Mouse (Mus musculus) B cell, adult 2 months (primary cell): Measurements from ENCODE around the gene Slc7a6.

Experiments
- DNase-seq, 2 experiments: peaks; one replicate each; pipeline ENCODE4 v3.0.0; 2022

Gene Slc7a6

GRCm38 (mm10) chr8:106168356-106169016 lies at the start of gene Slc7a6:
Gene Slc7a6 (plus strand): TSS chr8:106168857.
- DNase-seq, result peak; percentile 93 to 95

DNA sequence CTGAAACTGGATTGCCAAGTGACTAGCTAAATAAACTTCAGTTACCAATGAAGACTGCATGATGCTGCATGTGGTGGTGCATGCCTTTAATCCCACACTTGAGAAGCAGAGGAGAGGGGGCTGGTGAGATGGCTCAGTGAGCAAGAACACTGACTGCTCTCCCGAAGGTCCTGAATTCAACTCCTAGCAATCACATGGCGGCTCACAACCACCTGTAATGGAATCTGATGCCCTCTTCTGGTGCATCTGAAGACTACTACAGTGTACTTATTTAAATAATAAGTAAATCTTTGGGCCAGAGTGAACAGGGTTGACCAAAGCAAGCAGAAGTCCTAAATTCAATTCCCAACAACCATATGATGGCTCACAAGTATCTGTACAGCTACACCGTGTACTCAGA lies 45.2 kb upstream of the Slc7a6 start:
- no peak for DNase-seq

DNA sequence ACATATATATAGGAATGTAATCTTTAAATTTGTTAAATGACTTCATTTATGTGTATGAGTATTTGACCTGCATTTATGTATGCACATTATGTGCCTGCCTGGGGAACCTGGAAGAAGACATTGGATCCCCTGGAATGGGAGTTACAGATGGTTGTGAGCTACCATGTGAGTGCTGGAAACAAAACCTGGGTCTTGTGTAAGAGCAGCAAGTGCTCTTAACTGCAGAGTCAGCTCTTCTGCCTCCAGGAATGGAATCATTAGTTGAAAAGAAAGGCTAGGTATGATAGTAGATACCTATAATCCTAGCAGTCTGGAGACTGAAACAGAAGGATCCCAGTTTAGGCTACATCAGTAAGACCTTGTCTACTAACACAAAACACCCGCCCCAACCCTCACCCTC lies 42.6 kb upstream of the Slc7a6 start:
- DNase-seq, result no peak

- DNase-seq, result no peak
These were observed 41.6 kb upstream of the Slc7a6 start for GRCm38 (mm10) chr8:106127054-106127453.

DNA sequence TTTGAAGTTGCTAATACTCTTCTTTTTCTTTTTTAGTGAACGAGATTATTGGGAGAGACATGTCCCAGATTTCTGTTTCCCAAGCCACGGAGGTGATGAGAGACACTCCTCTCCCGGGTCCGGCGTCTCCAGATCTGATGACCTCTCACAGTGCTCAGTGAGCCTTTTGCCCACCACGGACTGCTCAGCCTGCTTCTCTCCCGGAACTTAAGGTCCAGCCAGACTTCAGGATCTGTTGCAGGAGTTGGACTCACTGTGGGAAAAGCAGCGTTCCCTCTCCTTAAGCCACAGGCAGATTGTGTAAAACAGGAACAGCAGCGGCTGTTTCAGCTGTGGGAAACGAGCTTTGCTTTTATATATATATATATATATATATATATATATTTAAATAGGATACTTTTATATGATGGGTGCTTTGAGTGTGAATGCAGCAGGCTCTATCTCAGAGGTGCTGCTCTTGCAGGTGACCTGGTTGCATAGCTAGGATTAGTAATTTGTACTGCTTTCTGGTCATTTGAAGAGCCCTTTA lies 40.7 kb upstream of the Slc7a6 start:
- no peak for DNase-seq

- no peak for DNase-seq
These were observed 39.3 kb upstream of the Slc7a6 start for GRCm38 (mm10) chr8:106129232-106129930.

DNA sequence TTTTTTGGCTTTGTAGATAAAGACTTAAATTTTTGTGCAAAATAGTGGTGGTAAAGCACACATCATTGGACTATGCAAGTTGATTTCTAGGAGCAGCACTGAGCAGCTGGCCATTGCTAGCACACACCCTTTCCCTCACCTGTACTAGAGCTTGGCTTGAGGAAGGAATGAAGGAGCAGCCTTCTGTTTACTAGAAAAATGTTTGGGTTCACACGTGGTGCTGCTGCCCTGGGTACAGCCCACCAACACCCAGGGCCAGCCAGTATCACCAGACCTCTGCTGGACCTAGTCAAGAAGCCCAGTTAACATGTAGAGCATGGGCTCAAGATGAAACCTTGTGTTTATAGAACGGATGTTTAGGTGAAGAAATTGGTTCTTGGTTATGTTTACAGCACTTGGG lies 38.7 kb upstream of the Slc7a6 start:
- no peak for DNase-seq

DNA sequence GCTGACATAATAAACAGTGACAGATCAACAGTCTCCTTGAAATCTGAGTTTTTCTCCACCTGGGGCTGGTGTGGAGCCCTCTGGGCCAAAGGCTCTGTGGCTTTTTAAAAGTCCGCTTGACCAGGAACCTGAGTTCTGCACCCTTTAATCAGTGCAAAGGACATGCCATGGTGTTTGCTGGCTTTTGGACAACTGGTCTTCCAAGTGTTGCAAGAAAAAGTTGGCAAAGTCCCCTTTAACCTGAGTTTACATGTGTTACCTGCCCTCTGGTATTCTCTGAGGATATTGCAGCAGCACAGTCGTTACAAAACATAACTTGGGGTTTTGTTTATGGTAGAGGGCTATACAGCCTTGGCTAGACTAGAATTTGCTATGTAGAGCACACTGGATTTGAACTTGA lies 38.2 kb upstream of the Slc7a6 start:
- no peak for DNase-seq

DNA sequence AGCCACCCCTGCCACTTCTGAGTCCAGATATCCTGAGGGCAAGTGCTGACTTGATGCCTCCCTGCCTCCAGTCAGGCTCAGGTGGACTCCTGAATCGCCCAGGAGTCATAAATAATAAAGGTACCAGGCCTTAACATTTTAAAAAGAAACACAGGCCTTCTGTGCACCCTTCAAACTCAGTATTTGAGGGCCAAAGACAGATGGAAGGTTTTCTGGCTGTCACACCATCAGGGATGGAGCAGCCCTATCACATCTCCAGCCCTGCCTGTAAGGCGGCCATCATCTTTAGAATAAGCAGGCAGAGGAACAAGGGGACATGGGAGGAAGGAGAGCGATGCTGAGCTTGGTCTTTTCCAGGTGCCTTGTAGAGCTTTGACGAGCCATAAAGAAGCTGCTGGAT lies 37.6 kb upstream of the Slc7a6 start:
- DNase-seq, result no peak

DNA sequence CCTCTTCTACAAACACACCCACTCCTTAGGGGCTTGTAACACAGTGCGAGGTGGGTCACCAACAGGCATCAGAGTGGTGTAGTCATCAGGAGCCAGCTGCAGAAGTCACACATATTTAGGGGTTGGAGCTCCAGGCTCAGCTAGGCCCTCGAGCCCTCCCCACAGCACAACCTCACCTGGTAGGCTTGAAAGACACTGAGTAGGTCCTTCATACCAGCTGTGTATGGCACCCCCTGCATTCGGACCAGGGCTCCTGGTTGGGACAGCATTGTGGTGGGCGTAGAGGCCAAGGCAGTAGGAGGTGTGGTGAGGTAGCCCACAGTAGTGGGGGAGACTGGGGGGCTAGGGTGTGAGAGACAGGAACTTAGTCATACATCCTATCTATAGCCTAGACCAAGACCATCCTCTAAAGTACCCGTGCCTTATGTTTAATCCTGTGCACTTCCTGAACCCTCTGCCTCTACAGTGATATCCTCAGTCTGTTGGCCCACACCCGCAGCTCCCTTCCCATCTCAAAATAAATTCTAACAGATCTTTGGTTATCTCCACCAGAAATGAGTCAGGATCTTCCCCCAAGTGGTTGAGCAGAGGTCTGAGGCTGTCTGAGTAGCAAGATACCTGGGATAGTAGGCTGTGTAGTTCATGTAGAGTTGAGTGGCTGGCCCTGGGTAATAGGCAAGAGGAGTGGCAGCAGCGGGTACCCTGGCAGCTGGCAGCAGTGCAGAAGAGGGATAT lies 37.0 kb upstream of the Slc7a6 start:
- DNase-seq, result no peak

DNA sequence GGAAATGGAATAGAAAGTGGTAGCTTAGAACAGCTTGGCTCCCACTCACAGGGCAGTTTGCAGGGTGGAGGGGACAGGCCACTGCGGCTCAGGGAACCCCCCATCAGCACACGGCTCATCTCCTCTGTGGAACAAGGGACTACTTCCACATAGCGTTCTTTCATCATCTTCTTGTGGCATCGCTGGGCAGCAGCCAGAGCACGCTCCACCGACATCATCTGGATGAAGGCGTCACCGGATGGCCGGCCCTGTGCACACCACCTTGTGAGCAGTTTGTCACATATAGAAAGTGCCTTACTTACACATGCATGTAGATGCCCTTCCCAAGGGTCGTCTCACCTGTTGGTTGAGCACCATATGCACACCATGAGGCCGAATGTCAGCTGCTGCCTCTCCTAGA lies 36.3 kb upstream of the Slc7a6 start:
- no peak for DNase-seq

DNA sequence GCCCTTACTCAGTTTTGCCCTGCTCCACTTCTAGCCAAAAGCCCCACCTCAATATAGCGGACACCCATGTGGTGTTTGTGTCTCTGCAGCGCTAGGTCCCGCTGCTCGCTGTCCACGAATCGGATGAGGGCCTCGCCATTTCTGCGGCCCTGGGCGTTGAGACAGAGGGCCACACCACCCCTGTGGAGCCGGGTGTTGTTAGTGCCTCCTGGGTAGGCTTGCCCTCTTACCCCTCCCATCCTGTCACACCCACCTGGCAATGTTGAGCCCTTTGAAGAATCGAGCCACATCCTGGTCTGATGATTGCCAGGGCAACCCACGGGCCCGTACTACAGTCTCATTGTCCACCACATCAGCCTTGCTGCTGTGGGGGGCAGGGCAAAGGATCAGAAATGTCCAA lies 35.1 kb upstream of the Slc7a6 start:
- no peak for DNase-seq

DNA sequence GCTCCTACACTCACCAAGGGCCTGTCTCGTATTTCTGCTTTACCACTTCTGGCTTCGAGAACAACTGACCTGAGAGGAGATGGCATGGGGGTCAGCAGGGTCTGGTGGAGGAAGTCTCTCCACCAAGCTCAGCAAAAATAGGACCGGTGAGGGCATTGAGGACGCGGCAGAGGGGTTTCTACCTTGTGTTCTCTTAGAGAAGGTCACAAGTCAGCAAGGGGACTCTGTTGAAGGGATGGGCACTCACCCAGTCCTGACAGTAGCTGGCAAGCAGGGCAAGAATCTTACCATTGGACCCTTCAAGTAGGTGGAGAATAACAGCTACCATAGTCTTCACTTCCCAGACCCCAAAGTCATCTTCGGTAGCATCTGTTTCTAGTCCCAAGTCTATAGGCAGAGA lies 34.7 kb upstream of the Slc7a6 start:
- DNase-seq, result no peak

DNA sequence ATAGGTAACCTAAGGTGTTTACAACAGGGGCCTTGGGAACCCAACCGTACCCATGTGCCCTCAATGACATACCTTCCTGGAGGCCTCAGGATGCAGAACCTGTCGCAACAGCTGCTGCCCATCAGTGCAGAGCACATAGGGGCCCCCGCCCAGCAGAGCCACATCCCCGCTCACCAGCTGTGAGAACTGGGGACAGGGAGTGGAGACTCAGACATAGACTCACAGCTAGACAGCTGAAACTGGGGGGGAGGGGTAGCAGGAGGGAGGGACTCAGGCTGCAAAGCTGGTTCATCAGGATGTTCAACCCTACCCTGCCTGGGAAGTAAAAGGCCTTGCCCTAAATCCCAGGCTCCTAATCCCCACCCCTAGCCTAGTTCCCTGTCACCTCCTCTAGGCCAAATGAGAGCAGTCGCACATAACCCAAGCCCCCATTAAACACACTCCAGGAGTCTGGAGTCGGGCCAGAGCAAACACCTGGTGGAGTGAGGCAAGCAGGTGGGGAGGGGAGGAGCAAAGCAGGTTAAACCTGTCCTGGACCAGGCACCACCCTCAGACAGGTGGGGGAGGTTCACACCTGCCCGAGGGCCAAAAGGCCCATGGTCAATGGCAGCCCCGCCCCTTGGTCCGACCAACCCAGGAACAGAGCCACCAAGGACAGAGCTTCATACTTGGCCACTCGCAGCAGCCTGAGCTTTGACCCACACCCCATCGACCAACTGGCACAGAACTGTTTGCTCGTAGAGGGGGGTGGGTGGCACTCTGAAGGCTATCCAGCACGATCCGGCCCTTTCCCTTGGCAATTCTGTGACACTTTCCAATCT lies 33.7 kb upstream of the Slc7a6 start:
- peak in 1 of 2 experiments; percentile 25 for DNase-seq

DNA sequence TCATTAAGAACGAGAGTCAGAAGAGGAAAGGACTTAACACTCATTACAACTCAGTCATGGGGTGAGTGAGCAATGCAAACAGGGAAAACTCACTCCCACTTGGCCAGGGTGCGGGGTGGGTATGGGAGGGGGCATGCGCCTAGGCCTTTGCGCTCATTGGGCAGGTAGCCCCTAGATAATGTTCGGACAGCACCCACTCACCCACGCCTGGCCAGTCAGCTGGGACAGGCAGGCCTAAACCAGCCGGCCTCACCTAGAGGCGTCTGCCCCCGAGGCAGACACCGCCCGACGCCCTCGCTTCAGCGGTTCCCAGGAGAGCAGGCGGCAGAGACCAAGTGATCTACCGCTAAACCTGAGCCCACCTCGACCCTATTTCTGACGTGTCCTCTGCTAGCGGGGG lies 33.0 kb upstream of the Slc7a6 start:
- peak; percentile 32 to 33 for DNase-seq

DNA sequence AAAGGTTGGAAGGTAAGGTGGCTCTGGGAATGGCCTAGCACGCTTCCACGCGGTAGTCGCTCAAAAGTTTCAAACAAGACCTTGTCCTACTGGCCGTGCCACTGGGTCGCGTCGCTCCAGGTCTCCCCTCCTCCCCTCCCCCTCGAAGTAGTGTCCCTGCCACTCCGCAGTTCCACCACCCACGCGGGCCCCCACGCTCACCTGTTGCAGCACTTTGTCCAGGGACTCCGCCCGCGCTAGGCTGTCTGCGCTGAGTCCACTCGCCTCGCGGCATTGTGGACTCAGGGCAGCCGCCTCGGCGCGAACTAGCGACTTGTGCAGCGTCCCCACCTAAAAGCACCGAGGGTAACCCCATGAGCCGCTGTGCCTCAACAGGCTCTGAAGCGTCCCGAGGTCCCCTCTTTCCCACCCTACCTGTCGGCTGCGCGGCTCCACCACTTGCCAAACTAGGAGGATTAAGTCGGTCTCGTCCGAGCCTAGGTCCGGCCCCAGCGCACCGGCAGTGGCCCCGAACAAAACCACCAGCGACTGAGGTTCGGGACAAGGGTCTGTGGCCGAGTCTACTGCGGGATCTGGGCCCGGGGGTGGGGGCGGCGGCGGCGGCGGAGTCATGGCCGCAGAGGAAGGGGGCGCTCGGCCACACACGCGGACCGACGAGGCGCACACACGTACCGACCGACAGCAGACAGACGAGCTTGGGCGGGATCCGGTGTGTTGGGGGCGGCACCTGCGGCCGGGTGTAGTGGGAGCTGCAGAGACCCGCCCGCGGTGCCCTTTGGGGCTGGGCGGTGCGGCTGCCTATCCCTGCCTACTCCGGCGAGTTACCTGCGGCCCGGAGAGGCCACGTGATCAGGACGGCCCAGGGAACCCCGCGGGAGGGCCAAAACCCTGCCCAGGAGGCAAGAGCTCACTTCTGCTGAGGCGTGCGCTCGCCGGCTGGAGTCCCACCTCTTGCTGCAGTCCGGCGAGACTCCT lies 32.2 kb upstream of the Slc7a6 start, which contains the start of gene Esrp2:
Gene Esrp2, minus strand, starts transcription at position 819 of the 975 bp plus-strand sequence.
- DNase-seq, result peak; percentile 54 to 62

DNA sequence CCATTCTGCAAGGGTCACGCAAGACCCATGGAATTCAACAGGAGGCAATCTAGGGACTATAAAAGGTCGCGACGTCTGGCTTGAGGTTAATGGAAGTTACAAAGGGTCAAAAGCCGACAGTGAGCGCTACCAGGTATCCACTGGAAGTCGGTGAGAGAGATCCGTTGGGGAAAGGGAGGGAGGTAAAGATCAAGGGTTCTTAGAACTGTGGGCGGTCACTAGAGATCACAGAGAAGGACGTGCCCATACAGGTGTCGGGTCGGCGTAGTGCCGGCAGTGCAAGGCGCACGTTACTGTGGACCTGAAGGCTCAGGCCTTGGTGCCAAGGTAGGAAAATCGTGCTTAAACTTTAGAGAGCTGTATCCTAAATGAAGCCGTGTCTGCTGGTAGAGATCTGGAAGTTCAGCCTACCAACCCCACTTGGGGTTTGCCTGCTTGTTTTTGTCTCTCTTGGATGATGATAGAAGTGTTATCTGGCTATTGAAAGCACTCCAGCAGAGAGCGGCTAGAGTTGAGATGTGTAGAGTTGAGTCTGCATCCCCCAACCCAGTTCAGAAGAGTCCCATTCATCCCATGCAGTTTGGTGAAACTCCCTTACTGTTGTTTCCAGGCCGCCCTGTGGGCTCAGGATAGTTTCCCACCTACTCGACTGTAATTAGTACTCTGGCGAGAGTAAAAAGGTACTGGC lies 31.3 kb upstream of the Slc7a6 start:
- DNase-seq, result peak in 1 of 2 experiments; percentile 24

GRCm38 (mm10) chr8:106137906-106138477 lies 30.7 kb upstream of the Slc7a6 start:
- peak; percentile 21 to 37 for DNase-seq

GRCm38 (mm10) chr8:106138616-106139015 lies 30.0 kb upstream of the Slc7a6 start:
- DNase-seq, result no peak

DNA sequence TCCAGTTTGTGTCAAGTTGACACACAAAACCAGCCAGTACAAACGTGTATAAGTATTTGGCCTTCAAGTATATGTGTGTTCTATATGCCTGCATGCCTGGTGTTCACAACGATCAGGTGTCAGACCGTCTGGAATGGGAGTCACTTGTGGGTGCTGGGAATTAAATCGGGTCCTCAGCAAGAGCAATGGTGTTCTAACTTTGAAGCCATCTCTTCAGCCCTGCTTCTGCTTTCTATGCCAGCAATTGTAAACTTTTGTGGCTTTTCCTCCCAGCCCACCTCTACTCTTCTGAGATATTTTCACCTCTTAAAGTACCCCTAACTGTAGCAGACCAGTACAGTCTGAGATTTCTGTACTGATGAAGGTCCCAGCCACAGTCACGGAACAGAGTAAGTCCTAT lies 28.5 kb upstream of the Slc7a6 start:
- DNase-seq, result no peak
